Mouse (Mus musculus) hindbrain, embryonic 15.5 days (tissue): ENCODE measurements at regions not wholly inside any gene's neighbourhood (a gene's known extent, or its start where the extent isn't known, plus 50 kb on each side); places are given as distances from the start of the nearest gene placed in this dataset.

Source experiments
- ATAC-seq: fragments of 200-750 bp; cut with Nextera tagmentation; 2 replicates; pipeline ENCODE4 v1.8.0; 2017; ENCODE audit warnings: low read depth, moderate number of reproducible peaks, moderate TSS enrichment; ENCODE audit not compliant: low FRiP score
- H3K27ac ChIP-seq: fragments of 300-500 bp; sonication (generic); replicated peaks from 2 replicates; pipeline ENCODE4 v1.5.1; 2015; ENCODE audit warnings: mild to moderate bottlenecking, inconsistent platforms
- H3K27me3 ChIP-seq: fragments of 300-500 bp; sonication (generic); 2 replicates; pipeline ENCODE4 v1.6.1; 2015; ENCODE audit warnings: control low read depth, inconsistent platforms
- H3K36me3 ChIP-seq: fragments of 300-500 bp; sonication (generic); 2 replicates; pipeline ENCODE4 v1.6.1; 2015; ENCODE audit warnings: control low read depth, inconsistent platforms
- H3K4me1 ChIP-seq: fragments of 300-500 bp; sonication (generic); replicated peaks from 2 replicates; pipeline ENCODE4 v1.6.1; 2015; ENCODE audit warnings: control low read depth, inconsistent platforms
- H3K4me2 ChIP-seq: fragments of 300-500 bp; sonication (generic); 2 replicates; pipeline ENCODE4 v1.6.1; 2015; ENCODE audit warnings: moderate library complexity, mild to moderate bottlenecking, inconsistent platforms
- H3K4me3 ChIP-seq: fragments of 300-500 bp; sonication (generic); 2 replicates; pipeline ENCODE4 v1.5.1; 2015; ENCODE audit warnings: mild to moderate bottlenecking, inconsistent platforms
- H3K9ac ChIP-seq: fragments of 300-500 bp; sonication (generic); 2 replicates; pipeline ENCODE4 v1.6.1; 2015; ENCODE audit warnings: inconsistent platforms
- H3K9me3 ChIP-seq: fragments of 300-500 bp; sonication (generic); 2 replicates; pipeline ENCODE4 v1.6.1; 2016; ENCODE audit warnings: control low read depth, inconsistent platforms
- WGBS: fragments of 180-500 bp; shearing (Covaris S2); methylation state at CpG from one replicate; pipeline ENCODE4 v1.1.7; 2015; 5-methylcytosine and 5-hydroxymethylcytosine counted together

GRCm38 (mm10) chr8:103288561-103288974, 503.1 kb upstream of the Cdh11 start:
- H3K9ac ChIP-seq: no peak overlapping the region
- no peak overlapping the region for H3K27ac ChIP-seq
- ATAC-seq: peak; percentile 54; the same call in 1 of the 2 replicates
- no peak overlapping the region for H3K4me3 ChIP-seq
- WGBS: 24% methylated on average over 12 of the region's 12 CpGs
- H3K27me3 ChIP-seq: 0 out of 2 replicates have a peak, but pooled peaks cover 3% of the 10 kb centered on the region
- H3K4me1 ChIP-seq: 0 out of 2 replicates have a peak, but pooled peaks cover 3% of the 10 kb centered on the region
- no peaks in the 10 kb centered on the region for H3K36me3 ChIP-seq
- H3K4me2 ChIP-seq: peak overlapping the region; percentile 14; the same call in 1 of the 2 replicates
- H3K9me3 ChIP-seq: no peaks in the 10 kb centered on the region

DNA sequence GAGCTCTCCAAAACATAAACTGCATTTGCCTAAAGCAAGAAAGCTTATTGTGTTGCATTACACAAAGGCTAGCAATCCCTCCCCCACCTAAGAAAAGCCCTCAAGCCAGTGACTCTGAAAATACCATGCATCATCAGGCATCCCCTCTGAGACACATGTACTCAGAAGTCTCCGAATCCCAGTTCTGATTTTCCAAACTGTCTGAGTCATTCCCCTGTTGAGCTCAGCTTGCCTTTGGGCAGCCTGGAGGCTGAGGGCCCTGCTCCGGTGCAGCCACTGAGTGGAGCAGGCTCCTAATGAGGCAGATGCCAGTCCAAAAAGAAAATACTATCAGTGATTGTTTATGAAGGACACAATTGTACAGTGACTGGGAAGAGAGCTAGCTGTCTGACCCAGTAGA, 507.5 kb upstream of the Cdh11 start:
- Histone ChIP-seq H3K27ac (no peak overlapping the region), H3K27me3 (0 out of 2 replicates have a peak, but pooled peaks cover 3% of the 10 kb centered on the region)
- WGBS: 48% methylated on average over 2 of the region's 2 CpGs

GRCm38 (mm10) chr8:103306476-103307183, 521.2 kb upstream of the Cdh11 start:
- Histone ChIP-seq H3K27me3 (0 out of 2 replicates have a peak, but pooled peaks cover 2% of the 10 kb centered on the region), H3K4me2 (no peak overlapping the region), H3K9ac (no peak overlapping the region), H3K9me3 (no peaks in the 10 kb centered on the region), H3K27ac (no peak overlapping the region), H3K4me1 (no peaks in the 10 kb centered on the region), H3K4me3 (no peak overlapping the region), H3K36me3 (no peaks in the 10 kb centered on the region)
- no peak for ATAC-seq
- WGBS: 67% methylated on average over 1 of the region's 1 CpGs

More for the DNA sequence above, 507.5 kb upstream of the Cdh11 start:
- Histone ChIP-seq H3K9me3 (no peaks in the 10 kb centered on the region), H3K4me2 (no peak overlapping the region), H3K9ac (no peak overlapping the region), H3K4me1 (0 out of 2 replicates have a peak, but pooled peaks cover 3% of the 10 kb centered on the region), H3K4me3 (no peak overlapping the region), H3K36me3 (no peaks in the 10 kb centered on the region)
- ATAC-seq: no peak

- Histone ChIP-seq H3K9ac (no peak overlapping the region), H3K4me2 (no peak overlapping the region), H3K27ac (no peak overlapping the region), H3K4me3 (no peak overlapping the region), H3K9me3 (no peaks in the 10 kb centered on the region), H3K27me3 (peaks cover 11% of the 10 kb centered on the region; the same call in 1 of the 2 replicates), H3K36me3 (no peaks in the 10 kb centered on the region), H3K4me1 (0 out of 2 replicates have a peak, but pooled peaks cover 3% of the 10 kb centered on the region)
- ATAC-seq: no peak
- 29% methylated on average over 1 of the region's 1 CpGs for WGBS
These were observed 528.1 kb upstream of the Cdh11 start for GRCm38 (mm10) chr8:103313576-103313975.

- Histone ChIP-seq H3K4me1 (0 out of 2 replicates have a peak, but pooled peaks cover 3% of the 10 kb centered on the region), H3K9me3 (no peaks in the 10 kb centered on the region), H3K4me3 (no peak overlapping the region), H3K9ac (no peak overlapping the region), H3K4me2 (no peak overlapping the region), H3K36me3 (no peaks in the 10 kb centered on the region), H3K27me3 (peaks cover 9% of the 10 kb centered on the region; the same call in 1 of the 2 replicates), H3K27ac (no peak overlapping the region)
- 2% methylated on average over 1 of the region's 1 CpGs for WGBS
- ATAC-seq: peak; percentile 95
These were observed 529.0 kb upstream of the Cdh11 start for GRCm38 (mm10) chr8:103314279-103315022.

DNA sequence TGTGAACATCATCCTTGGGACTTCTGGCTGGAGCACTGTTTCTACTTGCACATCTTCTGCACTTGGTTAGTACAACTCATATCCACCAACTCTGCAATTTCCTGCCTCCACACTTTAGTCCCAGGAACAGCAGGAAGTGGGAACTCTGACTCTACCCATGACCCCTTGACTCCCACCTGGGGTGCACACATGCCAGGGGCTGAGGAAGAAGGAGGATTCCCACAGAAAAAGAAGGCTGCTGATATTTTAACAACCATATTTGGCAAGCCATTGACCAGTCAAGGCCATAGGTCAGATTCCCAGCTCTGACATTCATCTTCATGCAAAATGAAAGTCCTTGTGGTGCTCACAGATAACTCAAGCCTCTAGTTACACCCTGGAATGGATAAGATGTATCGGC, 530.3 kb upstream of the Cdh11 start:
- no peaks in the 10 kb centered on the region for H3K9me3 ChIP-seq
- no peak overlapping the region for H3K27ac ChIP-seq
- peaks cover 9% of the 10 kb centered on the region; the same call in 1 of the 2 replicates for H3K27me3 ChIP-seq
- no peak overlapping the region for H3K9ac ChIP-seq
- 0 out of 2 replicates have a peak, but pooled peaks cover 3% of the 10 kb centered on the region for H3K4me1 ChIP-seq
- no peak for ATAC-seq
- H3K36me3 ChIP-seq: no peaks in the 10 kb centered on the region
- no peak overlapping the region for H3K4me2 ChIP-seq
- 83% methylated on average over 1 of the region's 1 CpGs for WGBS
- no peak overlapping the region for H3K4me3 ChIP-seq

DNA sequence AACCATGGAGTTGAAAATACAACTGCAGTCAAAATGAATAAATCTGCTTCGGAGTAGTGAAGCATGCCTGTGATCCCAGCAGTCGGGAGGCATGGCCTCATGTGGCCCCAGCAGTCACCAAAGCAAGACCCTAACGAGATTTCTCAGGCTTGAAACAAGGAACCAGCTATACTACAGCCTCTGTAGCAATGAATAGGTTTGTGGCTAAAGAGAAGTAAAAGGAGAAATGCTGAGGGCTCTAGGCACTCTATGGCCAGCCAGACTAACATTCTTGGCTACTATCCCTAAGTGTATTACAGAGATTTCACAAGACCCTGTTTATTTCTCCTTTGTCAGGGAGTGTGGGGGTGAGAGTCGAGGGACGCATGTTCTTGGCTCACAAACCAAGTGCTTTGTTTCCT, 531.2 kb upstream of the Cdh11 start:
- Histone ChIP-seq H3K4me3 (no peak overlapping the region), H3K4me2 (no peak overlapping the region), H3K27ac (0 out of 2 replicates have a peak overlapping the region, but pooled peaks have one; percentile 21), H3K36me3 (no peaks in the 10 kb centered on the region), H3K27me3 (peaks cover 9% of the 10 kb centered on the region; the same call in 1 of the 2 replicates), H3K9me3 (no peaks in the 10 kb centered on the region), H3K4me1 (0 out of 2 replicates have a peak, but pooled peaks cover 3% of the 10 kb centered on the region), H3K9ac (no peak overlapping the region)
- no peak for ATAC-seq
- 53% methylated on average over 5 of the region's 5 CpGs for WGBS

DNA sequence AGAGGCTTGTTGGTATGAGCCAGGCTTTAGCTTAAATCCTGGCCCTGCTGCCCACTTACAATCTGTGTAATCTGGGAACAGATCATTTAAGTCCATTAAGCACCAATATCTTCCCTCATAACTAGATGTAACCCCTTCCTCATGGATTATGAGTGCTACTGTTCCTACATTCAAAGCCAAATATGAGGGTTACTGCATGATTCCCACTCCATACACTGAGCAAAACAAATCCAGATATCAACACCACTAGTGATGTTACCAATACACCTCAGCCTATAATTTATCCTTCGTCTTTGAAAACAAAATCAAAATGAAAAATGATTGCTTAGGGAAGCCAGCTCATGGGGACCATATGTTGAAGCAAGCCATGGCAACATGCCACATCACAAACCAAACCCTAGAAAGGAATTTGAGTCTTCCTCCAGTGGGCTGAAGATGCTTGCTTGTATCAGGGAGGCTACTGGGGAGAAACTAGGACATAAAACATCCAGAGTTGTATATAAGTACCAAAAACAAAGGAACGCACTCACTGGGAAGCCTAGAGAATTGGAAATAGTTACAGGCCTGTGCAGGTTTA, 531.8 kb upstream of the Cdh11 start:
- 88% methylated on average over 2 of the region's 2 CpGs for WGBS
- Histone ChIP-seq H3K4me2 (no peak overlapping the region), H3K27ac (0 out of 2 replicates have a peak overlapping the region, but pooled peaks have one; percentile 21), H3K4me1 (0 out of 2 replicates have a peak, but pooled peaks cover 3% of the 10 kb centered on the region), H3K4me3 (no peak overlapping the region), H3K9ac (no peak overlapping the region), H3K36me3 (no peaks in the 10 kb centered on the region), H3K27me3 (peaks cover 6% of the 10 kb centered on the region; the same call in 1 of the 2 replicates), H3K9me3 (no peaks in the 10 kb centered on the region)
- ATAC-seq: no peak

DNA sequence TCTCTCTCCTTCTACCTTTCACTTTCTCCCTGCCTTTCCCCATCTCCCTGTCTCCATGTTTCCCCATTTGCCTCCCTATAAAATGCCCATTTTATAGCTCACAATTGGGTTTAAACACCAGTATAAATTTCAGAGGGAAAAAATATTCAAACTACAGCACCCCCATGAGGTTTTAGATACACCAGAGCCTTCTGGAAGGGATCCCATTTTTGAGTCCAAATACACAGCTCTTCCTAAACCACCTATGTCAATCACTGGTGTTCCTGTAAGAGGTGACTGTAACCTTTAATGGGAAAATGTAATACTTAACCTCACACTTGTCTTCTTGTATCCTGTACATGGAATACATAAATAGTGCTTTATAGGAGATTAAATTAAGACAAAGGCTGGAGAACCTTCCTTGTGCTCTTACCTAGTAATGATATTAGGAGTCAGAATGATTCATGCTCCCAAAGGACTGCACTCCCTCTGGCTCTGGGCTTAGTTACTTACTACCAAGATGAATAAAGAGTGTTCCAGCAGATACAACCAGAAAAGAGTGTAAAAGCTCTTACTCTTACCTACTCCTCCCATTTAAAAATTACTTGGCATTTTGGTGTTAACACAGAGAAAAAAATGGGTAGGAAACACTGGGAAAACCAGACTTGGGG, 538.7 kb upstream of the Cdh11 start:
- no peaks in the 10 kb centered on the region for H3K4me1 ChIP-seq
- H3K4me2 ChIP-seq: no peak overlapping the region
- no peak for ATAC-seq

GRCm38 (mm10) chr8:103331415-103331814, 546.0 kb upstream of the Cdh11 start:
- no peaks in the 10 kb centered on the region for H3K4me1 ChIP-seq
- H3K4me2 ChIP-seq: no peak overlapping the region
- ATAC-seq: no peak
- no peak overlapping the region for H3K27ac ChIP-seq
- no peaks in the 10 kb centered on the region for H3K9me3 ChIP-seq
- H3K36me3 ChIP-seq: no peaks in the 10 kb centered on the region
- H3K27me3 ChIP-seq: no peaks in the 10 kb centered on the region
- no peak overlapping the region for H3K4me3 ChIP-seq
- WGBS: 79% methylated on average over 2 of the region's 2 CpGs
- H3K9ac ChIP-seq: no peak overlapping the region

More for the DNA sequence above, 538.7 kb upstream of the Cdh11 start:
- no peaks in the 10 kb centered on the region for H3K27me3 ChIP-seq
- H3K9ac ChIP-seq: no peak overlapping the region
- no peak overlapping the region for H3K27ac ChIP-seq
- H3K9me3 ChIP-seq: no peaks in the 10 kb centered on the region
- no peaks in the 10 kb centered on the region for H3K36me3 ChIP-seq
- H3K4me3 ChIP-seq: no peak overlapping the region

- H3K9me3 ChIP-seq: no peaks in the 10 kb centered on the region
- ATAC-seq: no peak
- H3K36me3 ChIP-seq: no peaks in the 10 kb centered on the region
- no peak overlapping the region for H3K27ac ChIP-seq
- no peak overlapping the region for H3K4me3 ChIP-seq
- H3K9ac ChIP-seq: no peak overlapping the region
- no peaks in the 10 kb centered on the region for H3K4me1 ChIP-seq
- 92% methylated on average over 3 of the region's 3 CpGs for WGBS
- H3K27me3 ChIP-seq: no peaks in the 10 kb centered on the region
- H3K4me2 ChIP-seq: no peak overlapping the region
These were observed 551.9 kb upstream of the Cdh11 start for GRCm38 (mm10) chr8:103337314-103337713.
